In genomic region chr10:96132161-96132560, GRCm38 (mm10) we compare ENCODE assay signal across 9 mouse cellular contexts. TPM values are rescaled to one million over a fixed set of nuclear protein-coding genes. Genes with fewer than 3 reads are reported as not detected.
DNase-seq lines count a peak whose midpoint lies in the region; ATAC-seq and TF ChIP-seq lines count a peak whose summit lies in the region.
"Had no signal": no experiment of that assay in that cellular context is flagged by ENCODE, and none has a peak within 500 bp of the region (broad histone marks: within the 10 kb centered on the region; RNA-seq: fewer than 3 reads in every experiment).

No protein-coding gene starts in this region.

- TF ChIP-seq CTCF in MEL (IDR thresholded peaks at IDR 0.05 in 2 of 3, conservative IDR thresholded peaks at IDR 0.05 in 1 of 3; ENCODE audit: control insufficient read depth in 1 of 3, insufficient read depth in 1 of 3, low read depth in 2 of 3, low read length in 3 of 3, poor library complexity in 1 of 3, severe bottlenecking in 1 of 3): peak; percentile 25 to 68 (median 49); a peak in 5 of 6 replicates
- TF ChIP-seq CTCF in bone marrow macrophage, adult 2 months (IDR thresholded peaks at IDR 0.05; ENCODE audit: low read depth, low read length): no peak
- TF ChIP-seq CTCF in lung, postnatal 0 days (IDR thresholded peaks at IDR 0.05): peak; percentile 84

- WGBS in embryonic facial prominence, embryonic 15.5 days: 14% methylated on average over 6 of the region's 6 CpGs
- 27% methylated on average over 6 of the region's 6 CpGs for WGBS in lung, postnatal 0 days

- H3K4me2 ChIP-seq in embryonic facial prominence, embryonic 15.5 days (replicated peaks): no peak overlapping the region
- no peak overlapping the region for H3K4me2 ChIP-seq in lung, postnatal 0 days (replicated peaks; ENCODE audit: low read depth, low read length)
- H3K4me2 ChIP-seq: heart, embryonic 13.5 days had no signal

- H3K79me2 ChIP-seq in MEL (ENCODE audit: control insufficient read depth, insufficient read depth, low read length, poor library complexity): no peaks in the 10 kb centered on the region

- no peaks in the 10 kb centered on the region for H3K4me1 ChIP-seq in MEL (ENCODE audit: control insufficient read depth in 1 of 2, insufficient read depth in 2 of 2, low read length in 2 of 2)
- peaks cover 3% of the 10 kb centered on the region for H3K4me1 ChIP-seq in bone marrow macrophage, adult 2 months (ENCODE audit: control insufficient read depth, insufficient read depth, low read length)
- peaks cover 4% of the 10 kb centered on the region; the same call in 1 of the 2 replicates for H3K4me1 ChIP-seq in embryonic facial prominence, embryonic 15.5 days
- H3K4me1 ChIP-seq in lung, postnatal 0 days (ENCODE audit: insufficient read depth, low read depth, low read length): no peaks in the 10 kb centered on the region

- no peak overlapping the region for H3K9ac ChIP-seq in MEL (ENCODE audit: control insufficient read depth, low read depth, low read length, poor library complexity, severe bottlenecking)
- no peak overlapping the region for H3K9ac ChIP-seq in embryonic facial prominence, embryonic 15.5 days
- no peak overlapping the region for H3K9ac ChIP-seq in lung, postnatal 0 days (replicated peaks; ENCODE audit: low read depth)
- H3K9ac ChIP-seq: heart, embryonic 13.5 days had no signal

- H3K9me3 ChIP-seq in MEL (replicated peaks; ENCODE audit: insufficient read depth, low read length): no peaks in the 10 kb centered on the region
- H3K9me3 ChIP-seq in embryonic facial prominence, embryonic 15.5 days (replicated peaks): no peaks in the 10 kb centered on the region
- no peaks in the 10 kb centered on the region for H3K9me3 ChIP-seq in lung, postnatal 0 days (ENCODE audit: low read length)
- H3K9me3 ChIP-seq: heart, embryonic 13.5 days had no signal

- no peak overlapping the region for H3K4me3 ChIP-seq in MEL (ENCODE audit: control insufficient read depth in 1 of 2, insufficient read depth in 1 of 2, low read depth in 2 of 2, low read length in 2 of 2)
- H3K4me3 ChIP-seq in bone marrow macrophage, adult 2 months (ENCODE audit: insufficient read depth, low read length): no peak overlapping the region
- no peak overlapping the region for H3K4me3 ChIP-seq in embryonic facial prominence, embryonic 15.5 days (replicated peaks)
- H3K4me3 ChIP-seq in lung, postnatal 0 days (ENCODE audit: low read depth, low read length): no peak overlapping the region
- H3K4me3 ChIP-seq: heart, embryonic 13.5 days had no signal

- H3K27ac ChIP-seq in MEL (ENCODE audit: control insufficient read depth, low read depth, low read length): no peak overlapping the region
- H3K27ac ChIP-seq in bone marrow macrophage, adult 2 months (ENCODE audit: insufficient read depth, low read depth, low read length): peak overlapping the region; percentile 11; the same call in 1 of the 2 replicates
- peak overlapping the region; percentile 34; the same call in 1 of the 2 replicates for H3K27ac ChIP-seq in embryonic facial prominence, embryonic 15.5 days (replicated peaks)
- H3K27ac ChIP-seq in lung, postnatal 0 days (ENCODE audit: low read length): no peak overlapping the region
- H3K27ac ChIP-seq: heart, embryonic 13.5 days had no signal

- no peaks in the 10 kb centered on the region for H3K36me3 ChIP-seq in MEL (ENCODE audit: control insufficient read depth in 1 of 2, insufficient read depth in 2 of 2, low read length in 2 of 2)
- H3K36me3 ChIP-seq in embryonic facial prominence, embryonic 15.5 days: no peaks in the 10 kb centered on the region
- no peaks in the 10 kb centered on the region for H3K36me3 ChIP-seq in lung, postnatal 0 days (ENCODE audit: insufficient read depth, low read length)
- H3K36me3 ChIP-seq: heart, embryonic 13.5 days had no signal

- no peak for TF ChIP-seq EP300 in MEL (IDR thresholded peaks at IDR 0.05; ENCODE audit: low read depth in 1 of 2, low read length in 2 of 2)
- TF ChIP-seq EP300 in lung, postnatal 0 days (IDR thresholded peaks at IDR 0.05): 0 out of 2 replicates have a peak, but pooled peaks have one; percentile 11

- DNase-seq in MEL (ENCODE audit: low read depth, low spot score): peak; percentile 45
- DNase-seq in heart, postnatal 4 days: peak; percentile 67
- DNase-seq in layer of hippocampus, adult 18-20 months (ENCODE audit: low spot score in 2 of 2): peak; percentile 28 to 72
- peak; percentile 77 for DNase-seq in lung, postnatal 0 days (ENCODE audit: low spot score)
- DNase-seq in retina, embryonic 14.5 days (ENCODE audit: low spot score): peak; percentile 82
- no peak for DNase-seq in urinary bladder, postnatal 10 days (ENCODE audit: low spot score)

- no peak for TF ChIP-seq POLR2A in MEL (IDR thresholded peaks at IDR 0.05; ENCODE audit: control insufficient read depth in 1 of 2, insufficient read depth in 1 of 2, low read depth in 1 of 2, low read length in 2 of 2, poor library complexity in 1 of 2)
- no peak for TF ChIP-seq POLR2A in bone marrow macrophage, adult 2 months (IDR thresholded peaks at IDR 0.05; ENCODE audit: borderline replicate concordance, low read depth, low read length)

- peak; percentile 76 for TF ChIP-seq RAD21 in MEL (IDR thresholded peaks at IDR 0.05; ENCODE audit: low read depth, low read length)

- no peaks in the 10 kb centered on the region; a peak in 1 of 4 replicates for H3K27me3 ChIP-seq in MEL (ENCODE audit: control insufficient read depth in 1 of 2, insufficient read depth in 2 of 2, low read length in 2 of 2)
- no peaks in the 10 kb centered on the region for H3K27me3 ChIP-seq in embryonic facial prominence, embryonic 15.5 days
- no peaks in the 10 kb centered on the region for H3K27me3 ChIP-seq in lung, postnatal 0 days (replicated peaks; ENCODE audit: insufficient read depth, low read length)
- H3K27me3 ChIP-seq: heart, embryonic 13.5 days had no signal

- 0 out of 2 replicates have a peak, but pooled peaks have one; percentile 34 for ATAC-seq in embryonic facial prominence, embryonic 15.5 days (ENCODE audit: insufficient number of reproducible peaks, low FRiP score, low TSS enrichment, low read depth)
- peak; percentile 48 for ATAC-seq in lung, postnatal 0 days

TF ChIP-seq in MEL, 35 proteins besides CTCF, POLR2A, EP300 and RAD21:
- no peak for TF ChIP-seq ELF1 (IDR thresholded peaks at IDR 0.05; ENCODE audit: low read depth, low read length)
- TF ChIP-seq POLR2AphosphoS2 (IDR thresholded peaks at IDR 0.05; ENCODE audit: low read length): no peak
- TF ChIP-seq MEF2A (IDR thresholded peaks at IDR 0.05; ENCODE audit: extremely low read depth, insufficient replicate concordance, low read depth, low read length, poor library complexity, severe bottlenecking): no peak
- TF ChIP-seq ETS1 (IDR thresholded peaks at IDR 0.05; ENCODE audit: low read depth, low read length): no peak
- TF ChIP-seq GABPA (IDR thresholded peaks at IDR 0.05; ENCODE audit: low read depth, low read length): no peak
- no peak for TF ChIP-seq POLR2AphosphoS5 (IDR thresholded peaks at IDR 0.05; ENCODE audit: borderline replicate concordance, low read depth, low read length)
- no peak for TF ChIP-seq CHD1 (IDR thresholded peaks at IDR 0.05; ENCODE audit: low read depth, low read length)
- TF ChIP-seq TAL1 (IDR thresholded peaks at IDR 0.05; ENCODE audit: low read length): no peak
- TF ChIP-seq SMC3 (IDR thresholded peaks at IDR 0.05; ENCODE audit: low read depth, low read length): peak; percentile 69
- no peak for TF ChIP-seq GATA1 (IDR thresholded peaks at IDR 0.05; ENCODE audit: low read depth, low read length)
- TF ChIP-seq ZMIZ1 (IDR thresholded peaks at IDR 0.05; ENCODE audit: low read depth, low read length): no peak
- TF ChIP-seq UBTF (IDR thresholded peaks at IDR 0.05; ENCODE audit: borderline replicate concordance, insufficient read depth, low read depth, low read length): no peak
- no peak for TF ChIP-seq USF2 (IDR thresholded peaks at IDR 0.05; ENCODE audit: borderline replicate concordance in 1 of 2, insufficient read depth in 1 of 2, low read depth in 1 of 2, low read length in 2 of 2)
- no peak for TF ChIP-seq SIN3A (IDR thresholded peaks at IDR 0.05; ENCODE audit: low read length)
- TF ChIP-seq HCFC1 (IDR thresholded peaks at IDR 0.05; ENCODE audit: low read depth, low read length): no peak
- TF ChIP-seq MYC (IDR thresholded peaks at IDR 0.05; ENCODE audit: low read depth, low read length): no peak
- TF ChIP-seq NELFE (IDR thresholded peaks at IDR 0.05; ENCODE audit: low read depth, low read length): no peak
- no peak for TF ChIP-seq TBP (IDR thresholded peaks at IDR 0.05; ENCODE audit: low read depth, low read length)
- no peak for TF ChIP-seq MAZ (IDR thresholded peaks at IDR 0.05; ENCODE audit: low read depth, low read length)
- no peak for TF ChIP-seq BHLHE40 (IDR thresholded peaks at IDR 0.05; ENCODE audit: borderline replicate concordance, low read depth, low read length)
- no peak for TF ChIP-seq MAX (IDR thresholded peaks at IDR 0.05; ENCODE audit: low read length)
- TF ChIP-seq ZC3H11A (IDR thresholded peaks at IDR 0.05; ENCODE audit: low read depth, low read length): peak; percentile 56
- peak; percentile 94 for TF ChIP-seq ZNF384 (IDR thresholded peaks at IDR 0.05; ENCODE audit: low read depth, low read length)
- TF ChIP-seq TCF12 (IDR thresholded peaks at IDR 0.05; ENCODE audit: low read depth, low read length): no peak

RNA-seq across cellular contexts. Expression of gene Gm5426, which starts 4.2 kb away (rescaled TPM):
- not detected in 2 replicates for total RNA-seq in MEL (2012; rRNA removed)
- 1 to 10 TPM in 1 of 2 experiments, not detected in 1; 1.0 TPM for polyA plus RNA-seq in MEL (2012; ENCODE audit: insufficient read depth in 1 of 2, insufficient read length in 2 of 2, low read depth in 1 of 2, low replicate concordance in 2 of 2, missing spikeins in 1 of 2)
- polyA plus RNA-seq in bone marrow macrophage, adult 2 months (2012; ENCODE audit: insufficient read depth, insufficient read length, missing spikeins): not detected in 2 replicates
- polyA plus RNA-seq in embryonic facial prominence, embryonic 15.5 days (2015; fragmentation: Nextera tagmentation; extraction: Ambion mirVana): not detected in 2 replicates
- not detected for total RNA-seq in heart, postnatal 4 days (2021)
- not detected for total RNA-seq in layer of hippocampus, adult 18-20 months (2021)
- not detected in 2 replicates for polyA plus RNA-seq in lung, postnatal 0 days (2015; fragmentation: Nextera tagmentation; extraction: Ambion mirVana)
- polyA plus RNA-seq: heart, embryonic 13.5 days had no signal

Comparison
In these comparisons a context has a peak if more than half of its experiments do, and no peak if none do; other contexts are left out.
1. H3K27ac ChIP-seq: peak in bone marrow macrophage, adult 2 months (single experiment) and embryonic facial prominence, embryonic 15.5 days (single experiment); none in MEL (single experiment) and lung, postnatal 0 days (single experiment).